Mouse (Mus musculus) kidney, embryonic 16.5 days (tissue): Measurements from ENCODE around the gene Hmgxb4. TPM values are rescaled to one million over a fixed set of nuclear protein-coding genes. Genes with fewer than 3 reads are reported as not detected.
A peak's percentile ranks its signal among the peaks of the same experiment; 100 is the strongest.

ENCODE experiments used
- ATAC-seq: fragments of 200-750 bp; cut with Nextera tagmentation; 2 replicates; pipeline ENCODE4 v1.8.0; 2017; ENCODE audit warnings: moderate TSS enrichment; ENCODE audit not compliant: low FRiP score, low TSS enrichment
- H3K27ac ChIP-seq: fragments of 300-500 bp; sonication (generic); 2 replicates; pipeline ENCODE4 v1.5.1; 2014; ENCODE audit warnings: low read length
- H3K27me3 ChIP-seq: fragments of 300-500 bp; sonication (generic); 2 replicates; pipeline ENCODE4 v1.6.1; 2014; ENCODE audit warnings: low read length, control low read depth, mixed read lengths; ENCODE audit not compliant: insufficient read depth
- H3K36me3 ChIP-seq: fragments of 300-500 bp; sonication (generic); 2 replicates; pipeline ENCODE4 v1.6.1; 2014; ENCODE audit warnings: low read length, control low read depth, mixed read lengths; ENCODE audit not compliant: insufficient read depth
- H3K4me1 ChIP-seq: fragments of 300-500 bp; sonication (generic); 2 replicates; pipeline ENCODE4 v1.6.1; 2014; ENCODE audit warnings: low read length, control low read depth, mixed read lengths; ENCODE audit not compliant: insufficient read depth
- H3K4me2 ChIP-seq: fragments of 300-500 bp; sonication (generic); replicated peaks from 2 replicates; pipeline ENCODE4 v1.6.1; 2014; ENCODE audit warnings: low read depth, low read length
- H3K4me3 ChIP-seq: fragments of 300-500 bp; sonication (generic); 2 replicates; pipeline ENCODE4 v1.5.1; 2014; ENCODE audit warnings: mild to moderate bottlenecking, low read length
- H3K9ac ChIP-seq: fragments of 300-500 bp; sonication (generic); replicated peaks from 2 replicates; pipeline ENCODE4 v1.6.1; 2014; ENCODE audit warnings: low read length
- H3K9me3 ChIP-seq: fragments of 300-500 bp; sonication (generic); 2 replicates; pipeline ENCODE4 v1.6.1; 2016; ENCODE audit warnings: low read length, control low read depth
- WGBS: fragments of 180-500 bp; shearing (Covaris S2); extraction: QIAGEN DNeasy Blood & Tissue Kit; methylation state at CpG from one replicate; pipeline ENCODE4 v1.1.7; 2014; 5-methylcytosine and 5-hydroxymethylcytosine counted together
- polyA plus RNA-seq: library from polyadenylated mRNA; unstranded; fragments of >200 nt; fragmentation: Nextera tagmentation; extraction: Ambion mirVana; gene quantifications from 2 replicates; pipeline ENCODE4 v1.2.1, GENCODE M21; 2015

Gene Hmgxb4
- polyA plus RNA-seq, 1 experiment from 2014 or later = 33.8 TPM

GRCm38 (mm10) chr8:75060815-75061214 lies 67.7 kb downstream of the Hmgxb4 start:
- Histone ChIP-seq H3K9ac (no peak overlapping the region), H3K4me1 (no peaks in the 10 kb centered on the region), H3K9me3 (no peaks in the 10 kb centered on the region), H3K4me3 (no peak overlapping the region), H3K4me2 (no peak overlapping the region), H3K36me3 (peaks cover 14% of the 10 kb centered on the region; the same call in 1 of the 2 replicates), H3K27me3 (no peaks in the 10 kb centered on the region), H3K27ac (no peak overlapping the region)
- ATAC-seq = no peak
- 83% methylated on average over 2 of the region's 2 CpGs for WGBS

GRCm38 (mm10) chr8:75063290-75063689 lies 70.1 kb downstream of the Hmgxb4 start:
- ATAC-seq = no peak
- no peak overlapping the region for H3K27ac ChIP-seq
- H3K4me3 ChIP-seq = no peak overlapping the region
- no peaks in the 10 kb centered on the region for H3K9me3 ChIP-seq
- WGBS = 58% methylated on average over 3 of the region's 3 CpGs
- no peaks in the 10 kb centered on the region for H3K4me1 ChIP-seq
- peaks cover 15% of the 10 kb centered on the region; the same call in 1 of the 2 replicates for H3K36me3 ChIP-seq
- no peak overlapping the region for H3K4me2 ChIP-seq
- H3K27me3 ChIP-seq = no peaks in the 10 kb centered on the region
- H3K9ac ChIP-seq = no peak overlapping the region

GRCm38 (mm10) chr8:75064790-75065189 lies 71.6 kb downstream of the Hmgxb4 start:
- no peaks in the 10 kb centered on the region for H3K9me3 ChIP-seq
- H3K4me1 ChIP-seq = no peaks in the 10 kb centered on the region
- no peak overlapping the region for H3K4me2 ChIP-seq
- H3K27me3 ChIP-seq = no peaks in the 10 kb centered on the region
- WGBS = 84% methylated on average over 3 of the region's 3 CpGs
- H3K27ac ChIP-seq = no peak overlapping the region
- no peak for ATAC-seq
- peaks cover 15% of the 10 kb centered on the region; the same call in 1 of the 2 replicates for H3K36me3 ChIP-seq
- H3K9ac ChIP-seq = no peak overlapping the region
- H3K4me3 ChIP-seq = no peak overlapping the region

DNA sequence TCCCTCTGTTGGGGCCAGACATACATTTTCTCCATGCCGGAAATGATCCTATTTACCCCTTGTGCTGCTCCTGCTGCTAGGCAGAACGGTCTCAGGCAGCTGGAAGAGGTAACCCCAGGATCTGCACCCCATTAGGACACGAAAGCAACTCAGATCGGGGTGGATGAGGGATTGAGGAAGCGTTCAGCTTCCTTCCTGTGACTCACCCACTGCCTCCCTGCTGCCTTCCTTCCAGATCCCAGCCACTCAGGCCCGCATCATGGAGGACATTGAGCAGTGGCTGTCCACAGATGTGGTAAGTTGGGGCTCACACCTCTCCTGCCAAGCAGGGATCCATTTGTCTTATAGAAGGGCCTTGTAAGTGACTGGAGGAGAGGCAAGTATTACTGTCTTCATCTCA lies 74.1 kb downstream of the Hmgxb4 start:
- Histone ChIP-seq H3K27me3 (no peaks in the 10 kb centered on the region), H3K4me3 (no peak overlapping the region), H3K27ac (no peak overlapping the region), H3K9ac (no peak overlapping the region), H3K4me1 (no peaks in the 10 kb centered on the region), H3K9me3 (no peaks in the 10 kb centered on the region), H3K36me3 (peaks cover 11% of the 10 kb centered on the region; the same call in 1 of the 2 replicates), H3K4me2 (no peak overlapping the region)
- no peak for ATAC-seq
- WGBS = 70% methylated on average over 6 of the region's 6 CpGs

DNA sequence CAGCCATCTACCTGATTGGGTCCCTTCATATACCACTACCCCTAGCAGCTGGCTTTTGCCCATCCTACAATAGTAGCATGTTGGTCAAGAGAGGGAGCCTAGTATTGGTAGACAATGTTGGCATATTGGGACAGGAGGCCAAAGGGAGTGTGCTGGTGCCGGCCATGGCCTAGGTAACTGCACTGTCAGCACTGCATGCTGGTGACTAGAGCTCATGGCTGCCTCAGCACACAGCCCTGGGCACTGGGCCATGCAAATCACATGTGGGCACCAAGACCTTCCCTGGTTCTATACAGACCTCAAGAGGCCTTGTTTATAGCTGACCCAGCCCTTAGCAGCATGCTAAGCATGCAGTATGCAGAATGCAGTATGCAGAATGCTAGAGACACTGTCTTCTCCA lies 77.1 kb downstream of the Hmgxb4 start:
- Histone ChIP-seq H3K36me3 (peaks cover 7% of the 10 kb centered on the region; the same call in 1 of the 2 replicates), H3K27ac (no peak overlapping the region), H3K4me2 (no peak overlapping the region), H3K27me3 (no peaks in the 10 kb centered on the region), H3K9ac (no peak overlapping the region), H3K4me1 (no peaks in the 10 kb centered on the region), H3K9me3 (no peaks in the 10 kb centered on the region), H3K4me3 (no peak overlapping the region)
- 76% methylated on average over 1 of the region's 1 CpGs for WGBS
- peak; percentile 13; the same call in 1 of the 2 replicates for ATAC-seq

GRCm38 (mm10) chr8:75071627-75072346 lies 78.6 kb downstream of the Hmgxb4 start:
- 29% methylated on average over 4 of the region's 4 CpGs for WGBS
- H3K4me1 ChIP-seq = no peaks in the 10 kb centered on the region
- H3K36me3 ChIP-seq = 0 out of 2 replicates have a peak, but pooled peaks cover 5% of the 10 kb centered on the region
- H3K4me2 ChIP-seq = no peak overlapping the region
- H3K27me3 ChIP-seq = no peaks in the 10 kb centered on the region
- no peak overlapping the region for H3K9ac ChIP-seq
- ATAC-seq = peak; percentile 79
- H3K9me3 ChIP-seq = no peaks in the 10 kb centered on the region
- H3K4me3 ChIP-seq = no peak overlapping the region
- no peak overlapping the region for H3K27ac ChIP-seq

DNA sequence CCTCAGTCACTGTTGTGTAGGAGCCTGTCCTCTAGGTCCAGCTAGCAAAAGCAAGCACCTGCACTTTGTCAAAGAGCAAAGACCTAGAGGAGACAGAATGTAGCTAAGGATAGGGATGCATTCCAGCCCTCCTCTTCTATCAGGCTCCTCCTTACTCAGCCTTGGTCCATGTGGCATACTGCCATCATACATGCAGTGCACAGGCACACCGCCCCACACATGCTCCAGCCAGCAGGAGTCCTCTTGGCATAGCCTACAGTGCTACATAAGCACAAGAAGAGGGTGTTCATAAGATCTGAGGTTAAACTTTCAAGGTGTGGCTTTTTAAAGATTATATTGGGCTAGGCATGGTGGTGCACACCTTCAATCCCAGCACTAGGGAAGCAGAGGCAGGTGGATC lies 81.7 kb downstream of the Hmgxb4 start:
- Histone ChIP-seq H3K4me2 (no peak overlapping the region), H3K9me3 (no peaks in the 10 kb centered on the region), H3K36me3 (no peaks in the 10 kb centered on the region), H3K4me3 (no peak overlapping the region), H3K9ac (no peak overlapping the region), H3K27ac (no peak overlapping the region), H3K27me3 (no peaks in the 10 kb centered on the region), H3K4me1 (no peaks in the 10 kb centered on the region)
- WGBS = 89% methylated on average over 1 of the region's 1 CpGs
- ATAC-seq = no peak

DNA sequence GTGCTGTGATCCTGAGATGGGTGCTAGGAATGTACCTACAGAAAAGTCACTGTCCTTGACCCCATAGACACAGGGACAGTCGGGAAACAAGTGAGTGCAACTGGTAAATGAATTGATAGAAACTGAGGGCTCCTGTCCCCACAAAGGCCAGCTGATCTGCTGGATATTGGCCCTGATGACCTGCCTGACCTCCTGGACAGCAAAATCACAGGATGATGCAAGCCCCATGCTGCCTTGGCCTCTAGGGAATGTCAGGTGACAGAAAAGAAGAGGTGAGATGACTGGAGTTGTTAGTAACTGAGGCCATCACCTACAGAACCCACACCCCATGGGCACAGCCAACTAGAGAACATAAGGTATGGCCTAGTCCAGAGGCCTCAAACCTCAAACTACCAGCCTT lies 85.1 kb downstream of the Hmgxb4 start:
- WGBS = 89% methylated on average over 1 of the region's 1 CpGs
- Histone ChIP-seq H3K4me2 (no peak overlapping the region), H3K4me1 (0 out of 2 replicates have a peak, but pooled peaks cover under 1% of the 10 kb centered on the region), H3K9me3 (no peaks in the 10 kb centered on the region), H3K36me3 (no peaks in the 10 kb centered on the region), H3K27me3 (no peaks in the 10 kb centered on the region), H3K4me3 (no peak overlapping the region), H3K27ac (no peak overlapping the region), H3K9ac (no peak overlapping the region)
- no peak for ATAC-seq

DNA sequence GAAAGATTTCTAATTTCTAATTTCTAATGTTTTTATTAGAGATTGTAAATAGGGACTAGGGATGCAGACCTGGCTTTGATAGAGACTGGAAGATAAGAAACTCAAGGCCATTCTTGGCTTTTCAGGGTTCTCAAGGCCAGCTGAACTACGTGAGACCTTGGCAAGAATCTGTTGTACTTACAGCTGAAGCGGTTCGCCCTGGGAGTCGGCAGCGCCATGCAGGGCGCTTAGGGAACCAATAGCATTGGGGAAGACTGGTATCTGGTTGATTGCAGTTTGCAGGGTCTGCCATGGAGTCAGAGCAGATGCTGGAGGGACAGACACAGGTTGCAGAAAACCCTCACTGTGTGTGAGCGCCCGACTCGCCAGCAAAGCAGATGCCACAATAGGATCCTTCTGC lies 85.7 kb downstream of the Hmgxb4 start:
- Histone ChIP-seq H3K36me3 (no peaks in the 10 kb centered on the region), H3K4me2 (no peak overlapping the region), H3K4me3 (no peak overlapping the region), H3K27me3 (no peaks in the 10 kb centered on the region), H3K27ac (no peak overlapping the region), H3K4me1 (0 out of 2 replicates have a peak, but pooled peaks cover 4% of the 10 kb centered on the region), H3K9me3 (no peaks in the 10 kb centered on the region), H3K9ac (no peak overlapping the region)
- 96% methylated on average over 9 of the region's 9 CpGs for WGBS
- no peak for ATAC-seq
